Mouse (Mus musculus) cerebellum, postnatal 36 days (tissue): ENCODE data around the gene Mtfp1.
"Not testable (repeated sequence)": the region's sequence is repeated elsewhere in the genome, so short reads cannot be mapped to it uniquely, and the experiment has no call there.

Experiments used
- DNase-seq, 2 experiments: peaks; one replicate each; pipeline ENCODE4 v3.0.0; 2021 to 2022; ENCODE audit warnings: mixed read lengths in 2 of 2

The Mtfp1 gene

DNA sequence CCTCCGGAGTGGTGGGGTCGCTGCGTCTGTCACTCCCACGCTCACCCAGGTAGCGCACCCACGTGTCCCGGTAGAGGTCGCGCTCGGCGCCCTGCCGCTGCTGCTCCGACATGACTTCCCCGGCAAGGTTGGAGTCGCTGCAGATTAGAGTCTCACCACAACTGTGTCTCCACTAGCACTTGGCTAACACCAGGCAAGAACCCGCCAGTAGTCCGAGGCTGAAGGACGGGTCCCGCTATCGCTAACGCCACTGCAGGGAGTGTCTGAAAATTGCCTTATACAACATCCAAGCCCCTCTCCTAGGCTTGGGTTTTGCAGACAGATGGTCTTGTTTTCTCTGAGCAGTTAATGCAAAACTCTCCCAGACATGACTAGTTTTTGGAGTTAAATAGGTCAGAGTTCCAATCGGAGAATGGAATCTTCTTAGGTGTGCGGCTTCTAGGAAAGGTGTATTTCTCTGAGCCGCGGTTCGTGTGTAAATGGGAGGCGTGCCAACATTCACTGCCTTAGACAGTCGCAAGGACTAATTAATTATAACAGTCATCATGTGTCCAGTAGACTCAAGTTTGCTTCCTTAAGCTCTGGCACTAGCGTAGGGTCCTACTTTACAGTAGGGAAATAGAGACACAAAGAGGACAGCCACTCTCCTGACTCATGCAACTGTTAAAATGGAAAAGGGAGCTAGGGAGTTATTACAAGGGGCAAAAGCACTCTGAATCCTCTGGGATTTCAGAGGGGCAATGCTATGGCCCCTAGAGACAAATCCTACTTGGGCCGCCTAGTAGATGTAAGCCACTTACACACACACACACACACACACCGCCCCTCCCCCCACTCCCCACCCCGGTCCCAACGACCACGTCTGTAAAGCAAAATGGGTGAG lies at the start of gene Mtfp1:
Mtfp1 (minus strand) TSS at position 275 of the 883 bp plus-strand sequence.
- DNase-seq: peak; percentile 60 to 67

DNA sequence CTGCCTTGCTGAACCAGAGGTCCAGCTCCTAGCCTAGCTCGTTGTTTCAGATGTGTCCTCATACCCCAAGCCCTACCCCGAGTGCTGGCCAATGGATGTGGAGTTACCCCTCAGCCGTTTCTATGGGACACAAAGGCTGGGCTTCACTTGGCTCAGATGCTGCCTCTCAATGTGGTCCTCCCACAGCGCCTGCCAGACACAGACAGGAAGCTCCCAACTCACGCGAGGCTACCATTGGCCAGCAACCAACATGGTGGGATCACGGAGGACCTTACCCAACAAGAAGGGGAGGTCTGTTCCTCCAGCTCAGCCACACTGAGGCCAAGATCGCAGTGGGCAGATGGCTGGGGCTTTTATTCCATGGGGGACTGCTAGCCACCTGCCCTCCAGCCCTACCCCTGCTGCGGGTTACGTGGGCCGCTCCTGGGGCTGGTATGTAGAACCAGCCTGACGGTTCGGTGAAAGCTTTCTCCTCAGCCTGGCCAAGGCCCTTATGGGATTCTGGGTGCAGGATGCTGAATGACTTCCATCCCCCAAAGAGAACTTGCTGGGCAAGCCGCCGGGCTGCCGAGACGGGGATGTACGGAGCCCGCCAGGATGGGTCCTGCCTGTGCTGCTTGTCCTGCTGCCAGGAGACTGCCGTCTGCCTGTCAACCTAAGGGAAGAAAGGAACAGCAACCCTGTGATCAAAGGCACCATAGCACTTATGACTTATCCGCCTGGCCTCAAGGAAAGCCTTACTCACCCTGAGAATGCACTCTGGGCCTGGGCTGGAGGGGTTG lies 48.2 kb upstream of the Mtfp1 start:
- no peak for DNase-seq

DNA sequence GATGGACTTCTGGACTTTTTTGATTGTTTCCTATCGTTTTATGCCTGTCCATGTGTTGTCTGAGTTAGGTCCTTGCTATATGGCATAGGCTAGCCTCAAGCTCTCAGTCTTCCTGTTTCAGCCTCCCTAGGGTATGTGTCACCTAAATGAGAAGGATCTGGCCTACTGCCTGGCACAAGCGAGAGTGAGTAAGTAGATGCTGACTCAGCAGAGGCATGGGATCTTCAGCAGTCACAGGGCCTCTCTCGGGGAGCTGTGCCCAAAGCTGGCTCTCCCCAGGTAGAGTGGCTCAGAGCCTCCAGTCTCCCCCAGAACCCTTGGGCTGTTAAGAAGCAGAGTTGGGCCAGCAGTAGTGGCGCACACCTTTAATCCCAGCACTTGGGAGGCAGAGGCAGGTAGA lies 47.1 kb upstream of the Mtfp1 start:
- DNase-seq: no peak

DNA sequence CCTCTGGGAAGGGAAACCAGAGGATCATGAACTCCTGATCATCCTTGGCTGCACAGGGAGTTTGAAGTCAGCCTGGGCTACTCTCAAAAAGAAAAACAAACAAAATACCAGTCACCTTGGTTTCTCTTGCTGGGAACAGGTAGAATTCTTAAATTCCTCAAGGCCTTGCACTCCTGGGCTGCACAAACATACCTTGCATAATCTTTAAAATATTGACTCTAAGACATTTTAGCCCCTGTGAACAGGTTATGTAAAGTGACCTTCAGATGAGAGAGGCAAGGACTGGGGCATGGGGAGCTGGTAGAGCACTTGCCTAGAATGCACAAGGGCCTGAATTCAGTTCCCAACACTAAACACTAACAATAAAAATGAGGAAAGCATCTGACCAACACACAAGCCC lies 46.3 kb upstream of the Mtfp1 start:
- DNase-seq: no peak

DNA sequence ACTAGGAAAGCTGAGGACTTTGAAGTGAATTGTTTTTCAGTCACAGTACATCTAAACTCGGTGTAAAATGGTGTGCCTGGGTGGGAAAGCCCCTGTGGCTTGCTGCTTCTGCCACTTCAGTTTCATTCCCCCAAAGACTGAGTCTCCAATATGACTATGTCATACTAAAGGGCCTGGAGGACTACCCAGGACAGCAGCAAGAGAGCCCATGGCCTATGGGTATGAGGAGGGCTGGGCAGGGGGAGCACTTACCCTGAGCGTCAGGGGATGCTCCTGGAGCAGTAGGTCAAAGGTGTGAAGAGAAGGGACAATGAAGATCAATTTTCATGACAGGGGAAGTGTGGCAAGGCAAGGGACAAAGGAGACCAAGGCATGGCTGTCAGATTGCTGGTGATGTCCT lies 43.7 kb upstream of the Mtfp1 start:
- no peak for DNase-seq

DNA sequence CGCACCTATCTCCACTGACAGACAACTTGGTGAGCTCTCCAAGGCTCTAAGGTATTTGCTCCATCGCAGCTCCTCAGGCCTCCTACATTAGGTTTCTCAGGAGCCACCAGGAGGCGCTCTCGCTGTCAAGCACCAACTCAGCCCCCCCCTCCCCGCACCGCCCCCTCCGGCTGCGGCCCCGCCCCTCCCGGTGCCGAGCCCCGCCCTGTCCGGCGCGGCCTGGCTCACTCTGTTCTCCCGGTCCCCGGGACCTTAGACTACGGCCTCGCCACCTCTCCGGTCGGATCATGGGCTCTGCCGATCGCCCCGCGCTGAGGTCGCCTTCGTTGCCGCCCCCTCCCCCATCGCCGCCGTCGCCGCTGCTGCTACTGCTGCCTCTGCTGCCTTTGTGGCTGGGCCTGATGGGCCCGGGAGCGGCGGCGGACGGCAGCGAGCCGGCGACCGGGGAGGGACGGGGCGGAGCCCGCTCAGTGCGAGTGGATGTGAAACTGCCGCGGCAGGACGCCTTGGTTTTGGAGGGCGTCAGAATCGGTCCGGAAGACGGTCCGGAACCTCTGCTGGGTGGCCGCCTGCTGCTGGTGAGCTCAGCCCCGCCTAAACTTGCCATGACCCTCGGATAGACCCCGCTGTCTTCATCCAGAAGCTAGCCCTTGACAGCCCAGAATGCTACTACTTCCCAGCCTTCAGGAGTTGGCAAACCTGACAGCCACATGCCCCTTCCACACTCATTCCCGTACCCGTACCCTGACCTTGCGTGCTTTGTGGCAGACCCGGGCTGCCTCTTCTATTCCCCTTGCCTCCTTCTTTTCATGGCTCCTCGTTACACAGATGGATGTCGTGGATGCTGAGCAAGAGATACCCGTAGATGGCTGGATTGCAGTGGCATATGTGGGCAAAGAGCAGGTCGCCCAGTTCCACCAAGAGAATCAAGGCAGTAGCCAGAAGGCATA lies 40.0 kb upstream of the Mtfp1 start, which contains the start of gene Rnf215:
Rnf215 (plus strand) TSS at position 217 of the 950 bp plus-strand sequence.
- peak; percentile 93 to 94 for DNase-seq

DNA sequence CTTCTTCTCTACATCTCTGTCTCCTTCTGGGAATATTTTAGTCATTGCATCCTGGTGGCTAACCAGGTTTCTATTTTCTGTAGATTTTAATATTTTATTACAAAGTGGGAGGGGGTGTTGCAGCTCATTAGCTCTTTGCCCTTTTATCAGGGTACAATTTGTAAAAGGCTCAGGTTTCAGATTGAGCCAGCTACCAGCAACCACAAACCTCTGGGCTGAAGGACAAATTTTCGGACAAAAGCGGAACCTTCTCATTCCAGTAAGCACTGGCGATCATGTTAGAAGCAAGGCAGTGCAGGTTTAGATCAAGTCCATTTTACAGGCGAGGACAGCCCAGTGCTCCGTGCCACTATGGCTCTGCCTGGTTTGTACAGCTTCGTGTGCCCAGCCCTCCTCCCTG lies 39.2 kb upstream of the Mtfp1 start:
- no peak for DNase-seq

DNA sequence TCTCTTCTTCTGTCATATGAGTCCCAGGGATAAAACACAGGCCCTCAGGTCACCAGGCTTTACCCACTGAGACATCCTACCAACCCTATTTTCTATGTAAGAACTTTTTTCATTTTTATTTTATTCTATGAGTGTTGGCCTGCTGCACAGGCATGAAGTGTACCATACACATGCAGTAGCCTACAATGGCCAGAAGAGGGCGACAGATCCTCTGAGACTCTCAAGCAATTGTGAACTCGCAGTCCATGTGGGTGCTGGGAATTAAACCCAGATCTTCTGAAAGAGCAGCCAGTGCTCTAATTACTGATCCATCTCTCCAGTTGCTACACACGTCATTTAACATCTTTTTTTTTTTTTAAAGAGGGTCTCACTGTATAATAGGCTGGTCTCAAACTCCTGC lies 38.2 kb upstream of the Mtfp1 start:
- DNase-seq: no peak

DNA sequence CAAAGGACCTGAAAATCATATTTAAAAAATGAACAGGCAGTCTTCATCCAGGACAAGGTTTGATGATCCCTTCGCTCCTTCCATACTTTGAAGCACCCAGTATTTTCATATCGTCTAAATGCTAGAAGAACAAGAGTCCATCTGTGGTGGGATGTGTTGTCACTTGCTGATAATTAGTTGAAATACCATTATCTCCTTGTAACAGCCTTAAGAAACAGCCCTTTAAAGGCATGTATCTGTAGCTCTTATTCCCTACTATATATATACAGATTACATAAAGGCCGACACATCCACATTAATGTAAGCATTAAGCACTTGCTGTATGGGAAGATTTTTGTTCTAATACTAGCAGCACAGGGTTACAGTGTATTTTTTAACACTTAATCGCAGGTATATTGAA lies 33.2 kb upstream of the Mtfp1 start:
- not testable (repeated sequence) for DNase-seq

DNA sequence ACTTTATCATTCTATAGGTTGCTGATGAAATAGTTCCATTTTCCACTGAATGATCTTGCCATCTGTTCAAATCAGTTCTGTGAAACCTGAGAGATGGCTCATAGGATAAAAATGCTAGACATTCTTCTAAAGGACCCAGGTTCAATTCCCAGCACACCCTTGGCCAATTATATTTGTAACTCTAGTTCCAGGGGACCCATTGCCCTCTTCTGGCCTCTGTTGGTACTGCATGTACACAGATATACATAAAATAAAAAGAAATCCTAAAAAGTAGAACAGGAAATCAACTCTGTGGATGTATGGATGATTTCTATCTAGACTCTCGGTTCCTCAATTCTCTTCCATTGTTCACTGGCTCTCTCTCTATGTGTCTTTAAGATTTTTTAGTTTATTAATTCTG lies 31.8 kb upstream of the Mtfp1 start:
- no peak for DNase-seq

DNA sequence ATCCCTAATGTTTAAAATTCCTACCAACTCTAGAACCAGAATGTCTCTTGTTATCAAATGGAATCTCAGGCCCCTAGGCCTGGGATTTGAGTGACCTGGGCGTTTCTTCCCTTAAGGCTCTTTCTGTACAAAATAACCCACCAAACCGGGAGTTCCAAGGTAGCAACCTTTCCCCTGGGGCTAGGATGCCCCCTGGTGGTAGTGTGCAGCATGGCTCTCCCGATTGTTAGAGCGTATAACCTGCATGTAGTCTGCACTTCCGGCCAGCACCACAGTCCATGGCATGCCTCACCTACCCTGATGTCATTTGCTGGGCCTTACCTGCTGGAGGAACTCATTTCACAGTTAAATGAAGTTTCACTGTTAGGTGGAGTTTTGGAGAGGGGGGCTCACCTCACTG lies 28.7 kb upstream of the Mtfp1 start:
- peak in 1 of 2 experiments; percentile 30 for DNase-seq

DNA sequence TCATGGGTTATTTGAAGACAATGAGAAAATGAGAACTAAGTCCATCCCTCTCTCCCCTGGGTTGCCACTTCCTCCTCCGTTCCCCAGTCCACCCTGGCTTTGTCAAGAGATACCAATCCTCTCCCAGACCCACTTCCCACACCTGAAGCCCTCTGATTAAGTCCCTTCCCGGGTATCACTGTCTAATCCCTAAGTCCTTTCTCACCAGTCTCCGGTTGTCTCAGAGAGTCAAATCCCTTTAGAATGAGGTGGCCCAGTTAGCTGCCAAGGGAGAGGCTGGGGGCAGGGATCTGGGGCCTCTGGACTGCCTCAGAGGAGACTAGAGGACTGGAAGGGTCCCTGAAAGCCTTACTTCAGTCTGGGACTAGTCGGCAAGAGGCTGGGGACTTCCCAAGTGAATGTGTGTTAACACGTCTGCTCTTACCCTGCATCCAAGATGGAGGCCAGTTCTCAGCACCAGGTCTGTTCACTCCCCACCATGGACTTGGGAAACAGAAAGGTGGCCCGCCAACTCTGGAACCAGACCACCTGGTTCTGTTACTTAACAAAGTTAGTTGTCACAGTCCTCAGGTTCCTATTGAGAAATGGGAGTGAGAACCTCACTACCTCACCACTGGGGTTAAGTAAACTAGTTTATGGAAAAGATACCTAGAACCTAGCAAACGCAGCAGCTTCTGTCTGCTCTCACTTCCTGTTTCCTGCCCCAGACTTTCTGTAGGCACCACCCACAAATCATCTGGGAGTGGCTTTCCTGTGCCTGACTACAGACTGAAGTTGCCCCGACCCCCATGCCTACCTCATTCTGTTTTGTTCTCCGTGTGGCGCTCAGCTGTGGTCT lies 27.7 kb upstream of the Mtfp1 start, which contains the start of gene Sec14l2:
Sec14l2 (minus strand) TSS at position 674 of the 838 bp plus-strand sequence.
- no peak for DNase-seq

DNA sequence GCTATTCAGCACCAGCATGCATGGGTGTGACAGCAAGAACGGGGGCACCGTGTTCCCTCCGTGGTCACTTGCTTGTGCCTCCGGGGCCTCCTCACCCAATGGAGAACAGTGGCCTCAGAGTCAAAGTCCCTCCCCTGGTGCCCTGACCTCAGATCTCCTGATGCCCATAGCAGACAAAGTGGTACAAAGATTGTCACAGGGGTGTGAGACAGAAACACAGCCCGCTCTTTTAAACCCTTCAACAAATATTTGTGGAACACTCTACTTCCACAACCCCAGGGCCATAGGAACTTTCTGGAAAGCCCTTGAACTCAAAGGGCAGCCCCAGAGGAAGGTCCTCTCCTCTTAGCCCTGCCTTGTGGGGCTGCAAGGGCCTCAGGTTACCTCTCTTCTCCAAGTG lies 27.0 kb upstream of the Mtfp1 start:
- DNase-seq: no peak

DNA sequence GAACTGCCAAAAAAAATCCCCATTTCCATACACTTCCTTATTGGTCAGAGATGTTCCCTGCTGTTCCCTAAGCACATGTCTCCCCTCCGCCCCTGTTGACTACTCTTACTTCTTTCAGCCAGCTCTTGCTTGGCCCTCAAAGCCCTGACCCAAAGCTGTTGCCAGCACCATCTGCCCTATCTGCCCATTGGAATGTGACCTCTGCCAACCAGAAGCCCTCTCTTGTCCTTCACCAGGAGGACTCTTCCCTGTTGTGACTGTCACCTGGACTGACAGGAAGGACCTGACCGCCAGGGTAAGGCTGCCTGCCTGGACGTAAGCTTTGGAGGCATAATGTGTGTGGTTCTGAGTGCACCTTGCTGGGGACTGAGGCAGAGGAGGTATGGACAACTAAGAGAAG lies 26.4 kb upstream of the Mtfp1 start:
- no peak for DNase-seq

DNA sequence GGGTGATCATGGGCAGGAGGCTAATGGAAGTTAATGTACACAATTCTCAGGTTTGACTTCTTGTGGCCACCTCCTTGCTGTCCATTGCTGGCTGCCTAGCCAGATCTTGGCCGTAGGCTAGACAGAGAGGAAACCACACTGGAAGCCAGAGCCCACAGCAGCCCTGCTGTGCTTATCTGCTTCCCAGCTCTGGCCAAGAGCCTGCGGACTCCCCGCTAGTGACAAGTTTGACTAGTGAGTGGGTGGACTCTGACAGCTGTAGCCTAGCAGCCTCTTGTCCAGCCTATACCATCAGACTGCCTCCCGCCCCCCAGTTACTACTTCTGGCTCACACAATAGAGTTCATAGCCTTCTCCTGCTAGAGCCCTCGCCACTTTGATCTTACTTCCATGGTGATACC lies 24.4 kb upstream of the Mtfp1 start:
- DNase-seq: no peak

DNA sequence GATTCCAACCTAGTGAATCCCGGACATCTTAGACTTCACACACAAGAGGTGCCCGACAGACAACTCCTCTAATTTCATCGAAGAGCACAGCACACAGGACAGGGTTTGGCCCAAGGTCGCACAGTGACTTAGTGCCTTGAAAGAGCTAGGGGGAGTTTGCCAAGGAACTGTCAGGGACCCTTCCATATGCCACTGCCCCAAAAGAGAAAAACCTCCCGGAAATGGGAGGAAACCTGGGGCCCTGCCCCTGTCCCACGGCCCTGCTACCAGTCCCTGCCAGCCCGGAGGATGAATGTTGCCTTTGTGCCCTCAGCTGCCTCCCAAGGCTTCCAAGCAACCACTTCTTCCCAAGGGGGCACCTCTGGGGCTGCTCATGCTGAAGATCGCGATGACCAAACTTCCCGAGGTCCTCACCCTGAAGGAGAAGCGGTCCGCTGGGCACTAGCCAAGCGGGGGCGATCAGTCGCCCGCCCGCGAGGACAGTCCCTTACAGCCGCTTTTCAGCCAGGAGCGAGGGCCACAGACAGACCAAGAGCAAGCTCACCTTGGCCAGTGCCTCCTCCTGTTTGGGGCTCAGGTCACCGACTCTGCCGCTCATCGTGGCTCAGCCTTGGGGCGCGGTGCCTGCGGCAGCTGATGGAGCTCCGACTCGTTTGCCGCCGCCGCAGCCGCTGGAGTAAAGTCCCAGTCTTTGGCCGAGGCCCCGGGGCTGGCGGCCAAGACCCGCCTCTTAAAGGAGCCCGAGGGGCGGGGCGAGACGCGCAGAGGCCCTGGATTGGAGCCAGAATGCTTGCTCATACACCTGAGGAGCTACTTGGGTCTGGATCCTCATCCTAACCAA lies 23.1 kb upstream of the Mtfp1 start:
- DNase-seq: peak; percentile 78 to 80

DNA sequence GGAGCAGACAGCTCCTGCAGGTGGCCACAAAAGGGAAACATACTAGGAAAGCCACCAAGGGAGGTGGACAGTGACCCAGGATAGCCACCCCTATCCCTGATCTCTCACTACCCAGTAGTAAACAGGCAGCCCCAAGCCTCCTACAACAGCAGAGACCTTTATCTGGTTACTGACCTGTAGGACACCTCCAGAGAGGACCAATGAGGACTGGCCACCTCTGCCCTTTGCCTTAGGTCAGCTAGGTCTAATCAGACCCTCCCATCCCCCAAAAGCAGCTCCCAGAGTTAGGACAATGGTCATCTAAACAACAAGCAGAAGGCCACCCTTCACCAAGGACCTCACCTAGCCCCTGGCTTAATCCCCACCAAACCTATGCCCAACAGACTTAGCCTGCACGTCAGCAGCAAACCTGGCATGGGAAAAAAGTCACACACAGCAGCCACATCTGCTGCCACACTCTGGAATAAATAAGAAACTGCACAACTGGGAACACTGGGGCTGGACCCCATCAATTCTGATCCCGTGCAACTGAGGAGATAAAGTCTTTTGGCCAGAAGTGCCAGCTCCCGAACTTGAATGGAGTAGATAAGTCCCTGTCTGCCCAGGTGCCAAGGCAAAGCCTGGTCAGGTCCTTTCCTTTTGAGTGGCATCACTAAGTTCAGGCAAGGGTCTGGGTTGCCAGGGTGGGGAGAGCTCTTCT lies 22.3 kb upstream of the Mtfp1 start:
- no peak for DNase-seq

DNA sequence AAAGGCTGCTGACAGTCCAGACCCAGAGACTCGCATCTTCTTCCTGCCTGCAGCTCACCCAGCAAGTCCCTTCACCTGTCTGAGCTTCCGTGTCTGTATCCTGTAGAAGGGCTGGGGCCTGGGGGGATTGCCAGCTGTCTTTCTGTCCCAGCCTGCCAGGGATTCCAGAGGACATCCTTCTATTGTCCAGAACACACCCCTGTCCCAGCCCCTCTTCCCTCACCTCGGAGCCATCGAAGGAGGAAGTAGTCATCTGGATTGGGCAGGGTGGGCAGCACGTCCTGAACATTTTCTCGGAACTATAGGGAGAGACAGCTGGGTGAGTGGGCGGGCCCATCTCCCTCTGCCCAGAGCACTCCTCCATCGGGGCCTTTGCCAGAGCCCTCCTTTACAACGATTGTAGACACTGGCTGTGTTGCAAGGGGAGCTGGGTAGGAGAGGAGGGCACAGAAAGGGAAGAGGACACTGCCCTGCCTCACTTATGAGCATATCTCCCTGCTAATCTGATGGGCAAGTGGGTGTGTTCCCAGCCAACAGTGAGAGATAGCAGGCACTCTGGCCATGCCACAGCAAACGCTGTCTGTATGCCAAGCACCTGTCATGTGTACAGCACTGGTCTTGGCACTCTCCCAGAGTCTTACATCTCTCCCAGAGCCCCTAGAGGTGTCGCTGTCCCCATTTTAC lies 21.4 kb upstream of the Mtfp1 start:
- DNase-seq: no peak

DNA sequence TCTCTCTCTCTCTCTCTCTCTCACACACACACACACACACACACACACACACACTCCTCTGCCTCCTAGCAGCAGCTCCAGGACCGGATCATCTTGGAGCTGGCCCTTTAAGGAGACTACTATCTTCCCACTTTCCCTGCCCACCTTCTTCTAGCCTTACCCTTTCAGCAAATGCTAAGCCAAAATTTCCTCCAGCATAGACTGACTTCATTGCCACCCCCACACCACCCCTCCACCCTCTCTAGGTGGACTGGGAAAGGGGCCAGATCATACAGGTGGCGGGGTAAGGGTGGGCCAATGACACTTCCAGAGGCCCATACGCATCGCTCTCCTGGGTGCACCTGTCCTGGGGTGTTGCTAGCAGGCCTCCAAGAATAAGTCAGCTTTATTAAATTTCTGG lies 20.2 kb upstream of the Mtfp1 start:
- DNase-seq: no peak
